Mouse (Mus musculus): ENCODE results near the gene Nsmce1. TPM values are rescaled to one million over a fixed set of nuclear protein-coding genes. Genes with fewer than 3 reads are reported as not detected.
"Not testable (repeated sequence)": the region's sequence is repeated elsewhere in the genome, so short reads cannot be mapped to it uniquely, and the experiment has no call there.

Nsmce1 gene
- polyA plus RNA-seq, 1 experiment from 2014 or later: 128 TPM

DNA sequence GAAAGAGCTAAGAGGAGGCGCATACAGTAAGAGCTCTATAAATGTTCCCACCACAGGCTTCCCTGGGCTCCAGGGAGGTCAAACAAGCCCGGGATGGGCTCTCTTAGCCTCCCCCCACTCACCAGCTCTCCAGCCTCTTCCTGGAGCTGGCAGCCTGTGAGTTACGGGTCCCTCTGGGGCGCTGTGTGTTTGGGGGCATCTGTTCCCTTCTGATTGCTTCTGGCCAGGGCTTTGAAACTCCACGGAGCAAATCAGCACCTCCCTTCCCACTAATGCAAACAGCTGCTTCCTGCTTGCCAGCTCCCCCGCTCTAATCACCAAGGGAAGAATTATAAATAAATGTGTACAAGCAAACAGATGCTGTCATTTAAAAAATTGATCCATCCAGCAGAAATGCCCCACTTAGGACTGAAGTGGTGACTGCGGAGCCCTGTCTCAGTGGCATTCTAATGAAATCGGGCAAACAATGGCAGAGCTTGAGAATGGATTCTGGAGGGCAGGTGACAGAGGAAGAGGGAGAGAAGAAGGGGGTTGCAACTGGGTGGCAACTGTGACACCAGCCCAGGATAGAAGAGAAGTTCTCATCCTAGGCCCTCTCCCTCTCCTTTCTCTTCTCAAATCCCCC, 56.6 kb downstream of the Nsmce1 start:
- ATAC-seq (replicated peaks; ENCODE audit: low FRiP score, low TSS enrichment, low read depth): no peak
- no peak for DNase-seq (ENCODE audit: low spot score)
- H3K9ac ChIP-seq (ENCODE audit: low read length): no peak overlapping the region

DNA sequence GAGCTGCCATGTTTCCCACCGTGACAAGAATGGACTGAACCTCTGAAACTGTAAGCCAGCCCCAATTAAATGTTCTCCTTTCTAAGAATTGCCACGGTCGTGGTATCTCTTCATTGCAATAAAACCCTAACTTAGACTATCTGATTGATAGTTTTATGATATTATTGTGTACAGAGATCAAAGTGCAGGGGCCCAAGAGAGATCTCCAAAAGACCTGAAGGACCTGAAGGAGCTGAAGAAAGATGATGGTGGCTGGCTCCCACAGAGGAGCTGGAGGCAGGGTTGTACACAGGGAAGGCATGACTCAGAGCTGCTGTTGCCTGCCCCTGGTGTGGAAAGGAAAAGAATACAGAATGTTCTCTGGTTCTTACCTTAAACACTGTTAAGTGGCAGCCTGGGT, 57.5 kb downstream of the Nsmce1 start:
- H3K4me2 ChIP-seq (ENCODE audit: low read length): no peak overlapping the region
- 60% methylated on average over 3 of the region's 3 CpGs for WGBS
- H3K9me3 ChIP-seq (ENCODE audit: control insufficient read depth, low read length): no peaks in the 10 kb centered on the region
- H3K27me3 ChIP-seq (replicated peaks; ENCODE audit: control insufficient read depth, insufficient read depth, low read length): no peaks in the 10 kb centered on the region
- H3K27ac ChIP-seq (ENCODE audit: low read depth): no peak overlapping the region
- DNase-seq (ENCODE audit: low spot score) (no peak), ATAC-seq (replicated peaks; ENCODE audit: low FRiP score, low TSS enrichment, low read depth) (peak; percentile 54; the same call in 1 of the 2 replicates)
- H3K9ac ChIP-seq (ENCODE audit: low read length): no peak overlapping the region
- H3K36me3 ChIP-seq (ENCODE audit: control insufficient read depth, insufficient read depth, low read length): no peaks in the 10 kb centered on the region
- H3K4me3 ChIP-seq (ENCODE audit: low read depth, low read length): no peak overlapping the region
- peaks cover 14% of the 10 kb centered on the region; the same call in 1 of the 2 replicates for H3K4me1 ChIP-seq (replicated peaks; ENCODE audit: control insufficient read depth, insufficient read depth, low read length)

More for the DNA sequence above, 56.6 kb downstream of the Nsmce1 start:
- H3K9me3 ChIP-seq (ENCODE audit: control insufficient read depth, low read length): no peaks in the 10 kb centered on the region
- no peaks in the 10 kb centered on the region for H3K36me3 ChIP-seq (ENCODE audit: control insufficient read depth, insufficient read depth, low read length)
- H3K4me1 ChIP-seq (replicated peaks; ENCODE audit: control insufficient read depth, insufficient read depth, low read length): peaks cover 14% of the 10 kb centered on the region; the same call in 1 of the 2 replicates
- 24% methylated on average over 8 of the region's 8 CpGs for WGBS
- H3K4me2 ChIP-seq (ENCODE audit: low read length): no peak overlapping the region
- H3K27ac ChIP-seq (ENCODE audit: low read depth): 0 out of 2 replicates have a peak overlapping the region, but pooled peaks have one; percentile 3
- H3K4me3 ChIP-seq (ENCODE audit: low read depth, low read length): no peak overlapping the region
- H3K27me3 ChIP-seq (replicated peaks; ENCODE audit: control insufficient read depth, insufficient read depth, low read length): no peaks in the 10 kb centered on the region

DNA sequence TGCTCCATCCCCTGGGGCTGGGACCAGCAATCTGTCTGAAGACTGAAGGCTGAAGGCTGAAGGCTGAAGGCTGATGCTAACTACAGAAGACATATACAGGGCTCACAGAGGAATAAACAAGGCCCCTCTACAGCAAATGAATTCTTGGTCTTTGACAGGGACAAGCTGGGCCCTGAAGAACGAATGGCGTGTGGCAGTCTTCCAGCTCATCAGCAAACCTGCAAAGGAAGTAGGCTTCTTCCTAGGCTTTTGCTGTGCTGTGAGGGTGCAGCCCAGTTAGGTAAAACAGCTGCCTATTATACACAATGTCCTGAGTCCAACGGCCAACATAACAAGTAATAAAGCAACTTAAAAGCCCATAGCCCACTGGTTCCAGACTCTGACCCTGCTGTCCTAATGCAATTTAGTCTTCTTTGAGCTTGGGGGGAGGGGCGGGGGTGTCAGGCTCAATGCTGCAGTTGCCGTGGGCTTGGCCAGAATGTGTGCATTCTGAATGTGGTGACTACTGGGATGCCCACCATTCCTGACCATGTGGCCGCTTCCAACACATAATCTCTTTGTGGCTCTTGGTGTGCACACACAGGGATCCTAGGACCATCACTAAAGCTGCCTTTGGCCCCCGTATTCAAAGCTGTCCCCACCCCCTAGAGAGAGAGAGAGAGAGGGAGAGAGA, 61.1 kb downstream of the Nsmce1 start:
- Histone ChIP-seq H3K4me1 (replicated peaks; ENCODE audit: control insufficient read depth, insufficient read depth, low read length) (peaks cover 14% of the 10 kb centered on the region; the same call in 1 of the 2 replicates), H3K27ac (ENCODE audit: low read depth) (no peak overlapping the region), H3K9ac (ENCODE audit: low read length) (no peak overlapping the region), H3K27me3 (replicated peaks; ENCODE audit: control insufficient read depth, insufficient read depth, low read length) (no peaks in the 10 kb centered on the region), H3K4me3 (ENCODE audit: low read depth, low read length) (no peak overlapping the region), H3K9me3 (ENCODE audit: control insufficient read depth, low read length) (no peaks in the 10 kb centered on the region), H3K36me3 (ENCODE audit: control insufficient read depth, insufficient read depth, low read length) (no peaks in the 10 kb centered on the region), H3K4me2 (ENCODE audit: low read length) (no peak overlapping the region)
- no peak for ATAC-seq (replicated peaks; ENCODE audit: low FRiP score, low TSS enrichment, low read depth)
- DNase-seq (ENCODE audit: low spot score): no peak
- WGBS: 48% methylated on average over 7 of the region's 7 CpGs

DNA sequence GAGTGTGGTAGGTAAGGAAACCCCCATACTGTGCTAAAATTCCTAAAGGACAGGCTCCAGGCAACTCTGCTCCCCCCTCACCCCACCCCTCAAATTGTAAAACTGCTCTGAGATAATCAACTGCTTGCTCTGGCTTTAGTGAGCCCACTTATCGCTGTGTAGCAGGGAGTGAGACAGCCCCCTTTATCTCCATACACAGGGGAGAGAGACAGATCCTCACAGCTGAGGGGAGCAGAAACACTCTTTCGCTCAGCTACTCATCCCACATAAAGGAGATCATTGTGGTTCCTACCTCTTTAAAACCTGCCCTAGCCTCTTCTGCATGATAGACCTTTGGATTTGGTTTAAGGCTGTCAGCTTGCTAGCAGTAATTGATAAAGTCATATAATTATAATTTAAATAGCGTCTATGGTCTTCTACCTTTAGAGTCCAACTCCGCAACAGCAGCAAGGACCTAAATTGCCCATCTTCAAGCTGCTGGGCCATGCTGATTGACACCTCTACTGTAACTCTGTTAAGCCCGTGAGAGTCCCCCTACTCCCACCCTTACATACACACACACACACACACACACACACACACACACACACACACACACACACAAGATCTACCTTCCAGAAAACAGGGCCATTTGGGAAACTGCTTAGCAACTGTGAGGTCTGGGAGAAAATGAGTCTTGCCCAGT, 62.4 kb downstream of the Nsmce1 start:
- H3K4me3 ChIP-seq (ENCODE audit: low read depth, low read length); H3K4me2 ChIP-seq (ENCODE audit: low read length); H3K36me3 ChIP-seq (ENCODE audit: control insufficient read depth, insufficient read depth, low read length); H3K9me3 ChIP-seq (ENCODE audit: control insufficient read depth, low read length); H3K27me3 ChIP-seq (replicated peaks; ENCODE audit: control insufficient read depth, insufficient read depth, low read length); ATAC-seq (replicated peaks; ENCODE audit: low FRiP score, low TSS enrichment, low read depth); H3K27ac ChIP-seq (ENCODE audit: low read depth); DNase-seq (ENCODE audit: low spot score); H3K4me1 ChIP-seq (replicated peaks; ENCODE audit: control insufficient read depth, insufficient read depth, low read length); H3K9ac ChIP-seq (ENCODE audit: low read length): not testable (repeated sequence)
- WGBS: 61% methylated on average over 5 of the region's 5 CpGs

DNA sequence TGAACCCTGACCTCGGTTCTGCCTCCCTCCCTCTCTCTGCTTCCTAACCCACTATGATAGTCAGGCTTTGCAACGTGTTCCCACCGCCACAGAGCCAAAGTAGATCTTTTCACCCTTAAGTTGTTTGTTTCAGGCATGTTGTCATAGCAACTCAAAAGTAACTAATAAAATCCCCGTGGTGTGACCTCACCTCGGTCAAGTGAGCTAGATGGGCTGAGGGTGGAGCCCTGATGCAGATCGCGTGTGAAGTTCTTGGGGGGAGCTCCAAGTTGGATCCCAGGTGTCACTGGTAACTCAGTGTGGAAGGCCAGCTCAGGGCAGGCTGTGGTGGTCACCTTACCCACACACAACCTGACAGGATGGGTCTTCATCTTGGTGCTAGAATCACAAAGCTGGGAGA, 63.0 kb downstream of the Nsmce1 start:
- H3K4me3 ChIP-seq (ENCODE audit: low read depth, low read length): no peak overlapping the region
- no peak overlapping the region for H3K4me2 ChIP-seq (ENCODE audit: low read length)
- H3K27ac ChIP-seq (ENCODE audit: low read depth): no peak overlapping the region
- WGBS: 75% methylated on average over 7 of the region's 7 CpGs
- ATAC-seq (replicated peaks; ENCODE audit: low FRiP score, low TSS enrichment, low read depth) (no peak), DNase-seq (ENCODE audit: low spot score) (no peak)
- no peaks in the 10 kb centered on the region for H3K27me3 ChIP-seq (replicated peaks; ENCODE audit: control insufficient read depth, insufficient read depth, low read length)
- H3K36me3 ChIP-seq (ENCODE audit: control insufficient read depth, insufficient read depth, low read length): no peaks in the 10 kb centered on the region
- no peak overlapping the region for H3K9ac ChIP-seq (ENCODE audit: low read length)
- H3K4me1 ChIP-seq (replicated peaks; ENCODE audit: control insufficient read depth, insufficient read depth, low read length): peaks cover 9% of the 10 kb centered on the region; the same call in 1 of the 2 replicates
- H3K9me3 ChIP-seq (ENCODE audit: control insufficient read depth, low read length): no peaks in the 10 kb centered on the region

DNA sequence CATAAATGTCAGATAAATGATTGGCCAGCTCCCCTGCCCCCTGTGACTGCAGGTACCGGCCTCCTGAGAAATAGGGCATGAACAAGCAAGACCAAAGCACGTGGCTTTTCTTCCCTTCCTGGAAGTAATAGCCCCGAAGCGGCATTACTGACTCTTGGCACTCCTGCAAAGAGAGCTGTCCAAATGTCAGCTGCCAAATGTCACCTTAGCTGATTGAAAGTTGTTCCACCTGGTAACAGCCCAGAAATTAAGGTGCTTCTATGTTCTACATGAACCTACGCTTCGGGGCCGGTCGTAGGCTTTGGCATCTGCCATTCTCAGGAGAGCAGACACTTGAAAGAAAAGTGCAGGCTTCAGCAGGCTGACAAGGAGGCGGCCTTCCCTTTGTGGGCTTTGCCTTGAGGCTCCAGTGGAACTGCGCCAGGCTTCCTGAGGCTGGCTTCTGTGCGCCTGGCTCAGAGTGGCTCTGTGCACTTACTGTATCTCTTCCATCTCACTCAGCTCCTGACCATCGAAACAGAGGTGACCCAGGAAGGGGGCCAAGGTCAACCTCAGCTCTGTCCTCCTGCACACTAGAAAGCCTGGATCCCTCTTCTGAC, 63.8 kb downstream of the Nsmce1 start:
- H3K27ac ChIP-seq (ENCODE audit: low read depth): no peak overlapping the region
- no peak overlapping the region for H3K4me3 ChIP-seq (ENCODE audit: low read depth, low read length)
- H3K27me3 ChIP-seq (replicated peaks; ENCODE audit: control insufficient read depth, insufficient read depth, low read length): no peaks in the 10 kb centered on the region
- DNase-seq (ENCODE audit: low spot score) (no peak), ATAC-seq (replicated peaks; ENCODE audit: low FRiP score, low TSS enrichment, low read depth) (no peak)
- H3K9me3 ChIP-seq (ENCODE audit: control insufficient read depth, low read length): no peaks in the 10 kb centered on the region
- WGBS: 79% methylated on average over 12 of the region's 12 CpGs
- no peaks in the 10 kb centered on the region for H3K36me3 ChIP-seq (ENCODE audit: control insufficient read depth, insufficient read depth, low read length)
- no peak overlapping the region for H3K4me2 ChIP-seq (ENCODE audit: low read length)
- H3K4me1 ChIP-seq (replicated peaks; ENCODE audit: control insufficient read depth, insufficient read depth, low read length): peaks cover 9% of the 10 kb centered on the region; the same call in 1 of the 2 replicates
- no peak overlapping the region for H3K9ac ChIP-seq (ENCODE audit: low read length)

DNA sequence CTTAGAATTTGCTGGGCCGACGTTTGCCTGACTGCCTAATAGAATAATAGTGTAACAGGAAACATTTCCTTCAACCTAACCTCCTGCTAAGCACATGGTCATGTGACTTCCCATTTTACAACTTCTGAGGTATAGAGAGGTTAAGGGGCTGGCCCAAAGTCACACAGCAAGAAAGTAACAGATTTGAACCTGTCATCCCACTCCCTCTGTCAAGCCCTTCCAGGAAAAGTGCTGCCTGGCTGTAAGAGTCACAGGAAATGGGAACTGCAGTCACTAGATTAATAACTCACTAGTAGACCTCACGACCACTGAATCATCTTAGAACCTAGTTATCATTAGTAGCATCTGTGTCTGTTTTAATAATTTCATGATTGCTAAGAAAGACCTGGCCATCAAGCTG, 68.3 kb downstream of the Nsmce1 start:
- 54% methylated on average over 3 of the region's 3 CpGs for WGBS
- ATAC-seq (replicated peaks; ENCODE audit: low FRiP score, low TSS enrichment, low read depth) (no peak), DNase-seq (ENCODE audit: low spot score) (no peak)
- no peaks in the 10 kb centered on the region for H3K4me1 ChIP-seq (replicated peaks; ENCODE audit: control insufficient read depth, insufficient read depth, low read length)
- no peak overlapping the region for H3K27ac ChIP-seq (ENCODE audit: low read depth)
- no peak overlapping the region for H3K9ac ChIP-seq (ENCODE audit: low read length)
- no peak overlapping the region for H3K4me2 ChIP-seq (ENCODE audit: low read length)
- no peak overlapping the region for H3K4me3 ChIP-seq (ENCODE audit: low read depth, low read length)
- no peaks in the 10 kb centered on the region for H3K9me3 ChIP-seq (ENCODE audit: control insufficient read depth, low read length)
- H3K27me3 ChIP-seq (replicated peaks; ENCODE audit: control insufficient read depth, insufficient read depth, low read length): no peaks in the 10 kb centered on the region
- no peaks in the 10 kb centered on the region for H3K36me3 ChIP-seq (ENCODE audit: control insufficient read depth, insufficient read depth, low read length)

DNA sequence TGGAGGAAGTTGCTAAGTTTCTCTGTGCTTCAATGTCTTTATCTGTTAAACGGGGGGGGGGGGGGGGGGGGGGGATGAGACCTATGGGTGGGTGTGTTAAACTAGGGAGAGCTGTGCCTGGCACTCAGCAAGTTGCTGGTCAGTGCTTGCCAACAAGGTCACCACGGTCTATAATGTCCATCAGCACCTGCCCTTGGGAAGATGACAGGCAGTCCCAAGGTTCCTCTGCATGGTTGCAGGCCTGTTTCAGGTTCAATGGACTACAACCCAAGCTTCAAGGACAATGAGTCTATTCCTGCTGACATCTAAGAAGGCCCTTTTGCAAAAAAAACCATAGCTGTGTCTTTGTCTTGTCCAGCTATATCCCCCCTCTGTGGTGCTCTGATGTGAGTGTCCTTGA, 69.5 kb downstream of the Nsmce1 start:
- H3K27me3 ChIP-seq (replicated peaks; ENCODE audit: control insufficient read depth, insufficient read depth, low read length): no peaks in the 10 kb centered on the region
- H3K4me1 ChIP-seq (replicated peaks; ENCODE audit: control insufficient read depth, insufficient read depth, low read length): no peaks in the 10 kb centered on the region
- DNase-seq (ENCODE audit: low spot score): no peak
- WGBS: 48% methylated on average over 2 of the region's 2 CpGs
- H3K4me2 ChIP-seq (ENCODE audit: low read length): no peak overlapping the region
- no peaks in the 10 kb centered on the region for H3K36me3 ChIP-seq (ENCODE audit: control insufficient read depth, insufficient read depth, low read length)
- no peaks in the 10 kb centered on the region for H3K9me3 ChIP-seq (ENCODE audit: control insufficient read depth, low read length)
- H3K9ac ChIP-seq (ENCODE audit: low read length): no peak overlapping the region
- ATAC-seq (replicated peaks; ENCODE audit: low FRiP score, low TSS enrichment, low read depth): no peak
- H3K27ac ChIP-seq (ENCODE audit: low read depth): no peak overlapping the region
- H3K4me3 ChIP-seq (ENCODE audit: low read depth, low read length): no peak overlapping the region

Measured in intestine, embryonic 14.5 days (tissue).